Mouse (Mus musculus): ENCODE results near the gene Dram1. TPM values are rescaled to one million over a fixed set of nuclear protein-coding genes. Genes with fewer than 3 reads are reported as not detected.

The Dram1 gene
- total RNA-seq (2021), result 1 to 10 TPM in 1 of 2 experiments, under 1 TPM in 1; 0.87 to 1.5 TPM
- long read RNA-seq, partial matches to known transcripts, result 0 of 1 reads
- long read RNA-seq, other reads (novel, unspliced or antisense), result 1 of 1 reads

DNA sequence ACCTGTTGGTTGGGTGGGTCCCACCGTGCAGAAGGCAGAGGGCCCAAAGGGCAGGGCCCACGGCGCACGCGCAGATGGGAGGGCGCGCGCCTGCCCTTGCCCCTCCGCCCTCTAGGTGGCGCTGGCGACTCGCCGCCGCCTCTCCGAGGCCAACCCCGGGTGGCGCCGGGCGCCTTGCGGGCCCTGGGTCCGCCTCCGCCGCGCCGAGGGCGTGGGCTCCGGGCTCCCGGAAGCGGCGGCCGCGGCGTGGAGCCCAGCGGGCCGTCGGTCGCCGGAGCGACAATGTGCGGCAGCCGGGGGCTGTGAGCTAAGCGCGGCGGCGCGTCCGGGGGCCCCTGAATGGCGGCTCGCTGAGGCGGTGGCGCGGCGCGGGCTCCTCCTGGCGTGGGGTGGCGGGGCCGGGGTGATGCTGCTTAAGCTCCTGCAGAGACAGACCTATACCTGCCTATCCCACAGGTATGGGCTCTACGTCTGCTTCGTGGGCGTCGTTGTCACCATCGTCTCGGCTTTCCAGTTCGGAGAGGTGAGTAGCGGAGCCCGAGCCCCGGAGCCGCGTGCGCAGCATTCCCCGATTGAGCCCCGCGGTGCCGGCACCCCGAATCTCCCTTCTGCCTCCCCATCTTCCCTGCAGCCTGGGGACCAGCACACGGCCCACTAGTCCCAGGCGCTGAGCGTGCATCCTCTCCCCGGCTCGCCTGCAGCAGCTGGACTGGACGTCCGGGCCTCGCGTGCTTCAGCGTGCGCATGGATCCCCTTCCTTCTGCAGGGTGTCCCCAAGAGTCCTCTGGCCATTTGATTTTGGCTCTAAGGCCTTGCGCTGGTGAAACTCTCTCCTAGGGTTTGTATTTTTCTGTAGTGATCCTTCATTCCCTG is at the start of gene Dram1, which contains the start of gene Gnptab:
TSS of gene Dram1 (minus strand) at position 68 of the 873 bp plus-strand sequence.
TSS of gene Gnptab (plus strand) at position 120 of the 873 bp plus-strand sequence.
- peak; percentile 91 to 94 for DNase-seq (ENCODE audit: low spot score in 2 of 2)

DNA sequence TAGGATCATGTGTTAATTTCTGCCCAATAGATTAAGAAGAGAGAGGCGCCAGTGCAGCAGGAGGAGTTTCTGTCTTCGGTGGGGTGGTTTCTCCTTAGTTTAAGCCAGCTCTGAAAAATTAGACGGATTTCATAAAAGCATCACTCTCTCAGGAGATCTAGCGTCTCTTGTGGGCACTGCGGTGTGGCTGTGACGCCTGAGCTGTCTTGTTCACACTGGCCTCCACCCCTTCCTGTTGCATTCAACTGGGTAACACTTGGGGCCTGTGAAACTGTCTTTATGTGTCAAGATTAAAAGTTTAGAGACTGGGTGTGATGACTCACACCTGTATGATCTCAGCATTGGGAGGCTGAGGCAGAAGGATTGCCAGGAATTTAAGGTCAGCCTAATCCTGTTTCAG is 49.1 kb upstream of the Dram1 start:
- DNase-seq (ENCODE audit: low spot score in 2 of 2), result no peak

DNA sequence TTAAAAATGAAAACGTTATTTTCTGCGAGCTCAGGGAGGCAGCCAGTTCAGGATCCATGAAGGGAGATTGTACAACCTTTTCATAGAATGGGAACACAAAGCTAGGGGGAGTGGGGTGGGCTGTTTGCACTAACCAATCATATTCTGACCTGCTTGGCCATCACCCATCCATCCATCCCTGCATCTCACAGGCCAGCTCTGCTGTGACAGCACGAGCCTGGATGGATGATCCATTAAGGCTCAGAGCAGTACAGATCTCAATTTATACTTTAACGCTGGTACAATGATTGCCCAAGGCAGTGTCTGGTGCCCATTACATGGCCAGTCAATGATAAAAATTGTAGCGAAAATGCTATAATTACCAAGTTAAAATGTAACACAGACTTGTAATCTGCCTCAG is 48.0 kb upstream of the Dram1 start:
- no peak for DNase-seq (ENCODE audit: low spot score in 2 of 2)

DNA sequence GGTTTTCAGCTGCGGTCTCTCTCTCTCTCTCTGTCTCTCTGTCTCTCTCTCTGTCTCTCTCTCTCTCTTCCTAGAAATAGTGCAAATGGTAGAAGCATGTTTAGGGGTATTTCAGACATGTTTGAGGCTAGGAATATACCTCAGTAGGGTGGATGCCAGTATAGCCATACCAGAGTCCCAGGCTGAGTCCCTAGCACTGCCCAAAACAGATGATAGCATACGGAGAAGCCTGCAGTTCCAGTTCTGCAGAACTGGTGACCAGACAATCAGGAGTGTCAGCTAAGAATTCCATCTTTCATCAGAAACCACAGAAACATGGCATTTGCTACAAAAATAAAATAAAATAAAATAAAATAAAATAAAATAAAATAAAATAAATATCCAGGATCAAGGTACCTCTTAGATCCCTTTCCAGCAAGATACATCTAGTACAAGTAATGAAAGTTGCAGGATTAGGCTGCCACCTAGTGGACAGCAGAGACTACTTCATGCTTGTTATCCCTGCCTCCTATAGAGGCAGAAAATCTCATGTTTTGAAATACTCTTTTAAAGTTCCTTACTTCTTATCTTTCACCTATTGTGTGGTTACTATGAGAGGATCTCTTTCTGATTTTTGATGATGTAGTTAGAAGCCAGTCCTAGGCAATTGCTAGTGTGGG is 47.4 kb upstream of the Dram1 start:
- peak; percentile 58 to 73 for DNase-seq (ENCODE audit: low spot score in 2 of 2)

DNA sequence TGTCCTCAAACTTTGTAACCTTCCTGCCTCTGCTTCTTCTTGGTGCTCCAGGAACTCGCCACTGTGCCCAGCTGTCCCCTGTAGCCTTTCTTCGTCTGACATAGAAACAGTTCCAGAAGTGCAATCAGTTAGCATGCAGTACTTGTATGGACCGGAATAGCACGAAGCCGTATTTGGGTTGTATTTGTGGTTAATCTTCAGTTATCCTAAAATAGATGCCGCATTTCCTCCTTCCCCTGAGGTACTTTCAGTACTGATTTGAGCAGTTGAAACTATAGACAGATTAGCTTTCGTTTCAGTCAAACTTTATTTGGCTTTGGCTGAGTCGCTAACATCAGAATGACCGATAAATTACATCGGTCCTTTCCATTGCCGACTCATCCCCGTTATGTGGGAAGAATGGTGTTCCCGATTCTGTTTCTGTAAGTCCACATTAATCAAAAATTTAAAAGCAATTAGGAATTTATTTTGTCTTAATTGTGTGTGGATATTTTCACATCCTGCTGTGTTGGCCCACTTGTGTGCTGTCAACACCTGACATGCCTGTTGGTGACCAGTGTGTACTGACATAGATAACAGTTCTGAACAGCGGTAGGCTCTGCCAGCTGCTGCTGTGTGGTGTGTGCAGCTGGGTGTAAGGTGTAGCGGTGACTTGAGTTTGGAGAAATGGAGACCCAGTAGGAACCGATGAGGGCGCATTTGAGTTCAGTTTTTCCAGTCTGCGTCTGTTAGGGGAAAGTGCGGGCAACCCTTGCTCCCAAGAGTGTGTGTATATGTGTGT is 42.0 kb upstream of the Dram1 start:
- no peak for DNase-seq (ENCODE audit: low spot score in 2 of 2)

DNA sequence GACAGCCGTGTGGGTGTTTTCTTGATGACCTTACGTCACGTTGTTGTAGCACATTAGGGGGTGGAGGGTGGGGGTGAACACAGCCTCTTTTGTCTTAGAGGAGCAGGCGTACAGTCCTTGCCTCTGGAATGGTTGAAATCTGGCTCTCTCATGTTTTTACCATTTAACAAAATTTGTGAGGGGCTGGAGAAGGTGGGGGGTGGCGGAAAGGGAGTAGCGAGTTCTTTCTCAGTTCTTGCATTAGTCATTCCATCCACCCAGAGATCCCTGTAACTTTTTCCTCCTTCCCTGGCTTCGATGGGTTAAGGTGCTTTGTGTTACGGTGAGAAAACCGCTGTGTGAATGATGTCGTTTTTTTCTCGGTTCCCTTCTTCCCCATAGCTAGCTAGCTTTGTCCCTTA is 41.3 kb upstream of the Dram1 start:
- no peak for DNase-seq (ENCODE audit: low spot score in 2 of 2)

DNA sequence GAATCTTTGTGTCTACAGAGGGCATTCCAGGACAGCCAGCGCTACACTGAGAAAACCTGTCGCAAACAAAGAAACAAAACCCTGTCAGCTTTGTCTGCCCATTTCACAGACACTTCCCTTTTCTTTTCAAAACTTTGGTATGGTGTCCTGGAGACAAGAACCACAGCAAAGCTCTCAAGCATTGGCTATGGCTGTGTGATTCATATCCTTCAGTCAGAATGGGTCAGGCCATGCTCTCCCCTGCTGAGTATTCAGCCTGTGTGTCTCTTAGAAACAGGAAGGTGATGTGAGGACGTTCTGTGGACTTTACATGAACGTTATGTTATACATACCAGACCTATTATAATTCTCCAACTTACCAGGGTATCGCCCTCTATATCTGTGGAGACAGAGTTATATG is 38.8 kb upstream of the Dram1 start:
- no peak for DNase-seq (ENCODE audit: low spot score in 2 of 2)

DNA sequence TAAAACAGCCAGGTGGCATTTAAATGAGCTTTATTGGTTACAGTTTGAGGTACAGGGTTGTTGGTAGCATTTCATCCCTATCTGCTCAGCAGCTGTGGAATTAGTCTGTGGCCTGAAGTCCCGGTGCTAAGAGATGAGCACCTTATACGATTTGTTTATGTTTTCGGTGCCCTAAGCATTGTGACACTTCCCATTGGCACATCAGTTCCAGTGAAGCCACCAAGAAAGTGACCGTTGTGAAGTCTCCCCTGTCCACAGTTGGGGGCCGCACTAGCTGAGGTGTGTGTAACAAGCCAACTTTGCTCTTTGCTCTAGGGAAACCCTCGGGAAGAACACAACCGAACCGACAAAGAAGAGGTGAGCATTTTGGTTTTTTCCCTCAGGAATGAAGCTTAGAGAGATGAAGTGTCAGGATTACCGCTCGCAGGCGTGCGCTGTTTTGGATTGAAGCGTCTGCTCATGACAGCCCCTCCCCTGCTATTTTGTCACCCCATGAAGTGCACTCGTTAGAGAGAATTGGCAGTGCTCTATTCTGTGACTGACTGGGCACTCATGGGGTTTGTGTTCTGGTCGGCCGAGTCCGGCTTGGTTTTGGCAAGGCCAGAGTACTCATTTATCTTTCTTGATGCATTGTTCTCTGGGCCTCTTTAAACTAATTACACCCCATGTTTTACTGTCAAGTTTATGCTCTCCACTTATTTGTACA is 33.6 kb upstream of the Dram1 start:
- DNase-seq (ENCODE audit: low spot score in 2 of 2), result no peak

DNA sequence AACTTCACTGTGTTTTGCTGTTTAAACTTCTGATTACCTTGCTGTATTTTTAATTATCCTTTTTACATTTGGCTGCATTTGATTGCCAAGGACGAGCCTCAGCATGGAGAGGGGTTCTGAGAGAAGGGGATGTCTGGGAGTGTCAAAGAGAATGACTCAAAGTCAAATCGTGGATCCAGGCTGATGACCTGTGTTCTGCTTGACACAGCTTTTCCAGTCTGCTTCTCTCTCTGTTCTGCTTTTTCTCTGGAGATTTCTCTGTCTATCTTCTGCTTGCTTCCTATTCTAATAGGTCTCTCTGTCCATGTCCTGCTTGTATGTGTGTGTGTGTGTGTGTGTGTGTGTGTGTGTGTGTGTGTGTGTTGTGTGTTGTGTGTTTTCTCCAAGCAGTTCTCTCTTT is 30.9 kb upstream of the Dram1 start:
- DNase-seq (ENCODE audit: low spot score in 2 of 2), result no peak

DNA sequence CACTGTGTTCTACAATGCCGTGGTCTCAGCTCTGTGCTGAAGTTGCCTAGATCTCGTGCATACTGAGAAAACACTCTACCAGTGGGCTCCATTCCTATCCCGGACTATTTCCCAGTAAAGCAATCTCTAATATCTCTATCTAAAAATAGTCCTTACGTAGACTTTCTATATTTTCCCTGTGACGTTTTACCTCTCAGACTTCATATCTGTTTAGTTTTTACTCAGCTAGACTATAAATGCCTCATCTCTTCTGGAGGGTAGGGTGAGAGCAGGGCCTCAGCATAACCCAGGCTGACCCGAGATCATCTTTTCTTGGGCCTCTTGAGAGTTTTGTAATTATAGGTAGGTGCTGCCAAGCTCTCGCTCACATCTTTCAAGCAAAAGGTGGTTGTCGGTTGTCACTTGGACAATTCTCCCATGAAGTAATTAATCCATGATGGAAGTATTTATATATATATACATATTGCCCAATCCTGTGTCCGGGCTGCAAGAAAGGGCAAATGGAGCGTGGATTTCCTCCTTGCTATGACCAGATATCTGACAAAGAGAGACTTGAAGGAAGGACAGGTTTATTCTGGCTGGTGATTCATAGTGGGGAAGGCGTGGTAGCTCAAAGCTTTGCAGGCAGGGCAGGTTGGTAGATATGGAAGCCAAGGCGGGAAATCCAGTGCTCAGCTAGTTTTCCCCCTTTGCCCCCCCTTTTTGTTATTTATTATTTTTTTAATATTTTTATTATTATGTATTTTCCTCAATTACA is 29.2 kb upstream of the Dram1 start:
- DNase-seq (ENCODE audit: low spot score in 2 of 2), result no peak

DNA sequence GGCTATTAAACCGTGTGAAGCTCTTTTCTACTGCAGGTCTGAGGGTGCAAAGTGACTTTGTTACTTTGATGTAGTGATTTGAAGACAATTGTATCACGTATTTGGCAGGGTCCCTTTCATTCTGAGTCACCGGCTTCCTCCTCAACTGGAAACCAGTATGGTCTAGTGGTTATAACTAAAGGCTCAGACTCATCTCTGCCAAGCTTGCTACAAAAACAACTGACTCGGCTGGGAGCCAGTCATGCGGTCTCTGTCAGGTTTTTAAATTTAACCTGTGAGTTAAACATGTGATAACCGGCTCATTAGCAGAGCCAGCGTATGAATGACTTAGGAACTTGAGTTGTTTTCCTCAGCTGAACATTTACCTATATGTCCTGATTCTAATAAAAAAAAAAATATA is 26.9 kb upstream of the Dram1 start:
- DNase-seq (ENCODE audit: low spot score in 2 of 2), result no peak

DNA sequence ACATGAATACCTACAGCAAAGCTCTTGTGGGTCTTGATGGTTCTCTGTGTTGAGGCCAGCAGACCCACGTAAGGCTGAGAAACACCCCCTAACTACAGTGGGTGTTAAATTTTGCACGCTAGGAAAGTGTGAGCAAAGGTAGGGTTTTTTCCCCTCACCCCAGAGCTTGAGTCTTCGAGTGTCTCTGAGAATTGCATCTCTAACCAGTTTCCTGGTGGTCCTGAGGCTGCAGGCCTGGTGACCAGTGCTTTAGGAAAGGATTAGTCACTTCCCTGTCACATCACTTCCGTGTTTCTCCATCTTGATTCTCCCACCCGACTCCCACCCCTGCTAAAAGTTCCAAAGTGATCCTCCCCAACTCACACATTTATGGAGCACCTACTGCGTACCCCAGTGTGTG is 25.3 kb upstream of the Dram1 start:
- no peak for DNase-seq (ENCODE audit: low spot score in 2 of 2)

DNA sequence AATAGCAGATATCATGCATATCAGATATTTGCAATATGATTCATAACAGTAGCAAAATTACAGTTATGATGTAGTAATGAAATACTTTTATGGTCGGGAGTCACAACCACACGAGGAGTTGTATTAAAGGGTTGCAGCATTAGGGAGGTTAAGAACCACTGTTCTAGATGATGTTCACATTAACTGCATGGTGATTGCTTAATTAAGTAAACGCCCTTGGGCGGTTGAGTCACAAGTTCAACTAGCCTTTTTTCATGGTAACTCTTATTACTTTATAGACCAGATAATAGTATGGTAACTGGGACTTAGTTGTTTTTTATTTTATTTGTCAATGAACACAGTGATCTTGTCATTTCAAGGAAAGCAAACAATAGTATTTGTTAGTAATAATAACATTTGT is 24.1 kb upstream of the Dram1 start:
- no peak for DNase-seq (ENCODE audit: low spot score in 2 of 2)

DNA sequence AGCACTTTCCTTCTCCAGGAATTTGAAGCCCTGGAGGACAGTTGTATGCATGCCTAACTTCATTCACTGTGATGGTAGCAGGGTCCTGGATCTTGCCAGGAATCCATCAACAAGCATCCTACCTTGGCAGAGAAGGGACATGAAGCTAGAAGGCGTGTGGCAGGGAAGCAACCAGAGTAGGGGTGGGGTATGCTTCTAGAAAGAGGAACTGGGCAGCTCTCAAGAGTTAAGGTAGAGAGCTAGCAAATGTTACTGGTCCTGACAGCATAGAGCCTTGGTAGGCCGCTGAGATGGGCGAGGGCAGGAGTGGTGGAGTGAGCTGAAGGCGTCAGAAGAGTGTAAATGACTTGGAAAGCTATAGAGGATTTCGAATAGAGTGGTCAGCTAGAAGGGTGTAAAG is 20.4 kb upstream of the Dram1 start:
- no peak for DNase-seq (ENCODE audit: low spot score in 2 of 2)

DNA sequence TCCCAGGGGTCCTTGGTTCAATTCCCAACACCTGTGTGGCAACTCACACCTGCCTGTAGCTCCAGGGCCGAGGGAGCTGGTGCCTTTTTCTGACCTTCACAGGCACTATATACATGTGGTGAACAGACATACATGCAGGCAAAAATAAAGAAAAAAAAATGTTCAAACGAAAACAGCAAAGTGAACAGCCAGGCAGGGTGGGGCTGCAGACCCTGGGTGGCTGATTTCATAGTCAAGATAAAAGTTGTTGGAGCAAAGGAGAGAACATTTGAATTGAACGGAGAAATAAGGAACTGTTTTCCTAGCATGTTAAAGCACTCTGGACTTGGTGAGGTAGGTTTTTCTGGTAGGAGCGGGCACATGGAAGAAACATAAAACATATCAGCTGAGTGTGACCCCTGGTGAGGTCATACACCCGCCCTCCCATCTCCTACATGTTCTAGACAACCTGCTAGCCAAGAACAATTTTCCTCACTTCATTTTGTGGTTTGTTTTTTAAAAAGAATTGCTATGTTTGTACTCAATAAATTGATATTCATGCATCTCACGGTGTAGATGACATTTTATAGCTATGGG is 19.9 kb upstream of the Dram1 start:
- DNase-seq (ENCODE audit: low spot score in 2 of 2), result no peak

DNA sequence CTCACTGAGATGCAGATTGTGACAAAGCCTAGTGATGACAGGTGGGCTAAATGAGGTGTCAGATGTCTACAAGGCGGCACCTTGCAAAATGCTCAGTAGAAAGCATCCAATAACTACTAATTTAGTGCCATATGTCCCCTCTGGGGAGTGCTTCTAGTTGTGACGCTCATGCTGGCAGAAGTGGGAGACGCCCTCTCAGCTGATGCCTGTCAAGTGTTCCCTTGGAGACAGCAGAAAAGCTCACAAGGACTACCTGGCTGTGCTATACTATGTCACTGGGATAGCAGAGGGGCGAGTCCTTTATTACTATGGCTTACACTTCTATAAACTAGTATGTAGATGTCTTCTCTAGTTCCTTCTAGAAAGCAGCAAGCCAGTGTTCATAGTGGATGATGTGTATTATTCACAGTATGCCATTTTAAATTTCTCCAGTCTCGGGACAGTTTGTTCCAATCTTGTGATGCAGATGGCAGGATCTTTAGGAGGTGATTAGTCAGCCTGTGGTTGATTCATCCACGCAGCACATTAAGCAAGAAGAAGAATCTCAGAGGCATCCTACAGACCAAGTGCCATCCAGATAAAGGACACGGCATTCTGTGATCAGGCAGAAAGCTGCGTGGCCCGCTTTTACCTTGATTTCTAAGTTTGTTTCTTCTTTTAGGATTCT is 13.4 kb upstream of the Dram1 start:
- DNase-seq (ENCODE audit: low spot score in 2 of 2), result peak; percentile 36 to 38

DNA sequence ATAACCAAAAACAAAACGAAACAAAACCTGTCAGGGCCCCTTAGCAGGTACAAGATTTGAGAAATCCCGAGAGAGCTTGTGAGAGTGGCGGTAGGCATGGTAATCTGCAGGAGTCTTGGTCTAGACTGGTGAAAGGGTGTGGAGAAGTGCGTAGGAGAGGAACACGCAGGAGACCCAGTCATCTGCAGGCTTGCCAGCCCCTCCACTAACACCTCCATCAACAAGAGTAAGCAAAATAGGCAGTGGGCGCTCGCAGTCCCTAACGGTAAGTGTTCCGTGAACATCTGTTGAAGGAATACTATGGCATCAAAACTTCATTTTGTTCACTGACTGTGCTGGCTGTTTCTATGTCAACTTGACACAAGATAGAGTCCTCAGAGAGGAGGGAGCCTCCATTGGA is 12.6 kb upstream of the Dram1 start:
- no peak for DNase-seq (ENCODE audit: low spot score in 2 of 2)

DNA sequence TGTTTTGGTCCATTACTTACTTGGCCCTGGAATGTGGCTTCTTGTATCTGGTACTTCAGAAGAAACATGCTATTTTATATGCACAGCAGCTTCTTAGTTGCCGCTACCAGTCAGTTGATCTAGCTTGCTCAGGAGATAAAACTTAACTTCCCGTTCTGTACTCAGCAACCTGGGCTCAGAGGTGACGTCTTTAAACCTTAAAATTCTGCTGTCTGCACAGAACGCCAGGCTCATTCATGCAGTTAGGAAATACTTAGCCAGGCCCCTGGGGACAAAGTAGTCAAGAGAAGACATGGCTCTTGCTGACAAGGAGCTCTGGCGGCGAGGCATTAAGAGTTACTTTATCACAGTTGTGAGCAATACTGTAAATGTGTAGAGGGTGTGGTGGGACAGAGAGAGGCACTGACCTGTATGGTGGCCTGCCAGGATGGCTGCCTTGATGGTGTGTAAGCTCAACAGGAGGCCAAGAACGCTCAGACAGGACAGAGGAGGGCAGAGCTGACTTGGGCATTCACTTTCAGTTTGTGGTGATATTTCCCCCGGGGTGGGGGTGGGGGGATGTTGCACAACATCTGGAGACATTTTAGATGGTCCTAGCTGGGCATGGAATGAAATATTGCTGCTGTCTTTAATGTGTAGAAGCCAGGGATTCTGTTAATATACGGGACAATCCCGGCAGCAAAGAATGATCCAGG is 11.4 kb upstream of the Dram1 start:
- no peak for DNase-seq (ENCODE audit: low spot score in 2 of 2)

DNA sequence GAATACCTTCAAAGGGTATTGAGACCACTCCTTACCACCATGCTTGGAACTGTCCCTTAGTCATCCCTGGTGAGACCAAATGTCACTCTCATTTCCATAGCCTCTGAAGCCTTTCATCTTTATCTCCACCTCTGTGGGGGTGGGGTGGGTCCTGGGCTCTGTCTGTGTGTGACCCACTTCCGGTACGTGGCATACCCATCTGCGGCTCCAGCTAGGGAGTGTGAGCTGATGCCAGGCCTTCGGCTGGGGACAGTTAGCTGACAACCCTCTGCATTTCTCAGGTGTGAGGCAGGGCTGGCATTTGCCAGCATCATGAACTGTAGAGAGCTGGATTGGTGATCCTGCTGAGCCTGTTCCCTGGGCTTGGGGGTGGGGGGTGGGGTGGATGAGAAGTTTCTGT is 10.7 kb upstream of the Dram1 start:
- no peak for DNase-seq (ENCODE audit: low spot score in 2 of 2)

Measured in layer of hippocampus, postnatal 10 days (tissue).